Mouse (Mus musculus): Measurements from ENCODE around the gene Cep97. TPM values are rescaled to one million over a fixed set of nuclear protein-coding genes. Genes with fewer than 3 reads are reported as not detected.
"Not testable (repeated sequence)": the region's sequence is repeated elsewhere in the genome, so short reads cannot be mapped to it uniquely, and the experiment has no call there.

Gene Cep97
- polyA plus RNA-seq, 1 experiment from 2014 or later: 12.1 TPM

- no peak for ATAC-seq
- WGBS: 67% methylated on average over 3 of the region's 3 CpGs
- no peaks in the 10 kb centered on the region for H3K4me1 ChIP-seq (ENCODE audit: control insufficient read depth, insufficient read depth, low read length)
These were observed 15.8 kb upstream of the Cep97 start for GRCm38 (mm10) chr16:55950462-55950861.

GRCm38 (mm10) chr16:55948963-55949362, 14.3 kb upstream of the Cep97 start:
- 78% methylated on average over 7 of the region's 7 CpGs for WGBS
- no peaks in the 10 kb centered on the region for H3K36me3 ChIP-seq (ENCODE audit: control insufficient read depth, insufficient read depth, low read length)
- H3K4me2 ChIP-seq (ENCODE audit: low read length): no peak overlapping the region
- H3K9me3 ChIP-seq (replicated peaks; ENCODE audit: control insufficient read depth, low read length, poor library complexity, severe bottlenecking): no peaks in the 10 kb centered on the region
- no peaks in the 10 kb centered on the region for H3K4me1 ChIP-seq (ENCODE audit: control insufficient read depth, insufficient read depth, low read length)
- H3K4me3 ChIP-seq (ENCODE audit: low read depth, low read length): no peak overlapping the region
- no peak for ATAC-seq
- H3K9ac ChIP-seq (ENCODE audit: low read depth, low read length): no peak overlapping the region
- no peak overlapping the region for H3K27ac ChIP-seq (ENCODE audit: low read length)
- H3K27me3 ChIP-seq (ENCODE audit: control insufficient read depth, insufficient read depth, low read depth, low read length): no peaks in the 10 kb centered on the region

More at GRCm38 (mm10) chr16:55950462-55950861, 15.8 kb upstream of the Cep97 start:
- no peak overlapping the region for H3K9ac ChIP-seq (ENCODE audit: low read depth, low read length)
- H3K36me3 ChIP-seq (ENCODE audit: control insufficient read depth, insufficient read depth, low read length): no peaks in the 10 kb centered on the region
- H3K27me3 ChIP-seq (ENCODE audit: control insufficient read depth, insufficient read depth, low read depth, low read length): no peaks in the 10 kb centered on the region
- no peaks in the 10 kb centered on the region for H3K9me3 ChIP-seq (replicated peaks; ENCODE audit: control insufficient read depth, low read length, poor library complexity, severe bottlenecking)
- no peak overlapping the region for H3K27ac ChIP-seq (ENCODE audit: low read length)
- H3K4me2 ChIP-seq (ENCODE audit: low read length): no peak overlapping the region
- no peak overlapping the region for H3K4me3 ChIP-seq (ENCODE audit: low read depth, low read length)

GRCm38 (mm10) chr16:55947876-55948410, 13.3 kb upstream of the Cep97 start:
- not testable (repeated sequence) for H3K27ac ChIP-seq (ENCODE audit: low read length); H3K4me2 ChIP-seq (ENCODE audit: low read length); ATAC-seq; H3K9me3 ChIP-seq (replicated peaks; ENCODE audit: control insufficient read depth, low read length, poor library complexity, severe bottlenecking); H3K36me3 ChIP-seq (ENCODE audit: control insufficient read depth, insufficient read depth, low read length); H3K27me3 ChIP-seq (ENCODE audit: control insufficient read depth, insufficient read depth, low read depth, low read length); H3K4me3 ChIP-seq (ENCODE audit: low read depth, low read length); H3K4me1 ChIP-seq (ENCODE audit: control insufficient read depth, insufficient read depth, low read length); H3K9ac ChIP-seq (ENCODE audit: low read depth, low read length)
- 82% methylated on average over 2 of the region's 2 CpGs for WGBS

GRCm38 (mm10) chr16:55947266-55947665, 12.6 kb upstream of the Cep97 start:
- H3K9ac ChIP-seq (ENCODE audit: low read depth, low read length): no peak overlapping the region
- ATAC-seq: no peak
- H3K4me3 ChIP-seq (ENCODE audit: low read depth, low read length): no peak overlapping the region
- no peak overlapping the region for H3K27ac ChIP-seq (ENCODE audit: low read length)
- H3K9me3 ChIP-seq (replicated peaks; ENCODE audit: control insufficient read depth, low read length, poor library complexity, severe bottlenecking): no peaks in the 10 kb centered on the region
- H3K27me3 ChIP-seq (ENCODE audit: control insufficient read depth, insufficient read depth, low read depth, low read length): no peaks in the 10 kb centered on the region
- no peaks in the 10 kb centered on the region for H3K36me3 ChIP-seq (ENCODE audit: control insufficient read depth, insufficient read depth, low read length)
- H3K4me2 ChIP-seq (ENCODE audit: low read length): no peak overlapping the region
- H3K4me1 ChIP-seq (ENCODE audit: control insufficient read depth, insufficient read depth, low read length): no peaks in the 10 kb centered on the region
- 79% methylated on average over 3 of the region's 3 CpGs for WGBS

- no peak for ATAC-seq
- no peak overlapping the region for H3K9ac ChIP-seq (ENCODE audit: low read depth, low read length)
- no peaks in the 10 kb centered on the region for H3K36me3 ChIP-seq (ENCODE audit: control insufficient read depth, insufficient read depth, low read length)
- H3K9me3 ChIP-seq (replicated peaks; ENCODE audit: control insufficient read depth, low read length, poor library complexity, severe bottlenecking): no peaks in the 10 kb centered on the region
- H3K27ac ChIP-seq (ENCODE audit: low read length): no peak overlapping the region
- no peak overlapping the region for H3K4me2 ChIP-seq (ENCODE audit: low read length)
- H3K27me3 ChIP-seq (ENCODE audit: control insufficient read depth, insufficient read depth, low read depth, low read length): no peaks in the 10 kb centered on the region
- no peak overlapping the region for H3K4me3 ChIP-seq (ENCODE audit: low read depth, low read length)
- 95% methylated on average over 4 of the region's 4 CpGs for WGBS
- no peaks in the 10 kb centered on the region for H3K4me1 ChIP-seq (ENCODE audit: control insufficient read depth, insufficient read depth, low read length)
These were observed 6.1 kb upstream of the Cep97 start for GRCm38 (mm10) chr16:55940781-55941180.

GRCm38 (mm10) chr16:55939703-55940102, 5.0 kb upstream of the Cep97 start:
- H3K4me3 ChIP-seq (ENCODE audit: low read depth, low read length): no peak overlapping the region
- no peak overlapping the region for H3K27ac ChIP-seq (ENCODE audit: low read length)
- no peak overlapping the region for H3K9ac ChIP-seq (ENCODE audit: low read depth, low read length)
- H3K4me1 ChIP-seq (ENCODE audit: control insufficient read depth, insufficient read depth, low read length): no peaks in the 10 kb centered on the region
- H3K4me2 ChIP-seq (ENCODE audit: low read length): no peak overlapping the region
- H3K27me3 ChIP-seq (ENCODE audit: control insufficient read depth, insufficient read depth, low read depth, low read length): no peaks in the 10 kb centered on the region
- 88% methylated on average over 6 of the region's 6 CpGs for WGBS
- ATAC-seq: no peak
- no peaks in the 10 kb centered on the region for H3K36me3 ChIP-seq (ENCODE audit: control insufficient read depth, insufficient read depth, low read length)
- H3K9me3 ChIP-seq (replicated peaks; ENCODE audit: control insufficient read depth, low read length, poor library complexity, severe bottlenecking): no peaks in the 10 kb centered on the region

- Histone ChIP-seq H3K4me2 (ENCODE audit: low read length) (no peak overlapping the region), H3K9ac (ENCODE audit: low read depth, low read length) (no peak overlapping the region), H3K4me1 (ENCODE audit: control insufficient read depth, insufficient read depth, low read length) (no peaks in the 10 kb centered on the region), H3K36me3 (ENCODE audit: control insufficient read depth, insufficient read depth, low read length) (no peaks in the 10 kb centered on the region), H3K4me3 (ENCODE audit: low read depth, low read length) (no peak overlapping the region), H3K9me3 (replicated peaks; ENCODE audit: control insufficient read depth, low read length, poor library complexity, severe bottlenecking) (no peaks in the 10 kb centered on the region), H3K27me3 (ENCODE audit: control insufficient read depth, insufficient read depth, low read depth, low read length) (no peaks in the 10 kb centered on the region), H3K27ac (ENCODE audit: low read length) (no peak overlapping the region)
- WGBS: 88% methylated on average over 4 of the region's 4 CpGs
- ATAC-seq: no peak
These were observed 4.1 kb upstream of the Cep97 start for GRCm38 (mm10) chr16:55938761-55939160.

- H3K4me1 ChIP-seq (ENCODE audit: control insufficient read depth, insufficient read depth, low read length): 0 out of 2 replicates have a peak, but pooled peaks cover 2% of the 10 kb centered on the region
- WGBS: under 1% methylated on average over 32 of the region's 32 CpGs
- H3K9me3 ChIP-seq (replicated peaks; ENCODE audit: control insufficient read depth, low read length, poor library complexity, severe bottlenecking): no peaks in the 10 kb centered on the region
- H3K36me3 ChIP-seq (ENCODE audit: control insufficient read depth, insufficient read depth, low read length): no peaks in the 10 kb centered on the region; the same call in 1 of the 2 replicates
- peak overlapping the region; percentile 75 for H3K27ac ChIP-seq (ENCODE audit: low read length)
- ATAC-seq: peak; percentile 70
- peak overlapping the region; percentile 69 for H3K4me2 ChIP-seq (ENCODE audit: low read length)
- peak overlapping the region; percentile 62 for H3K4me3 ChIP-seq (ENCODE audit: low read depth, low read length)
- peak overlapping the region; percentile 70 for H3K9ac ChIP-seq (ENCODE audit: low read depth, low read length)
- H3K27me3 ChIP-seq (ENCODE audit: control insufficient read depth, insufficient read depth, low read depth, low read length): no peaks in the 10 kb centered on the region
These were observed 843 bp downstream of the Cep97 start for GRCm38 (mm10) chr16:55933681-55934343.

GRCm38 (mm10) chr16:55924010-55924409, 10.6 kb downstream of the Cep97 start:
- Histone ChIP-seq H3K9me3 (replicated peaks; ENCODE audit: control insufficient read depth, low read length, poor library complexity, severe bottlenecking) (no peaks in the 10 kb centered on the region), H3K9ac (ENCODE audit: low read depth, low read length) (no peak overlapping the region), H3K4me2 (ENCODE audit: low read length) (no peak overlapping the region), H3K4me1 (ENCODE audit: control insufficient read depth, insufficient read depth, low read length) (no peaks in the 10 kb centered on the region), H3K36me3 (ENCODE audit: control insufficient read depth, insufficient read depth, low read length) (peaks cover 23% of the 10 kb centered on the region), H3K27ac (ENCODE audit: low read length) (no peak overlapping the region), H3K4me3 (ENCODE audit: low read depth, low read length) (no peak overlapping the region), H3K27me3 (ENCODE audit: control insufficient read depth, insufficient read depth, low read depth, low read length) (no peaks in the 10 kb centered on the region)
- 96% methylated on average over 4 of the region's 4 CpGs for WGBS
- no peak for ATAC-seq
